Mouse (Mus musculus) adrenal gland, postnatal 14 days (tissue): ENCODE measurements around the gene Klhl2. TPM values are rescaled to one million over a fixed set of nuclear protein-coding genes. Genes with fewer than 3 reads are reported as not detected.

ENCODE experiments used
- DNase-seq: peaks from one replicate; pipeline ENCODE4 v3.0.0; 2021; ENCODE audit warnings: mixed read lengths
- total RNA-seq: library from RNA; stranded (reverse); gene quantifications from 2 replicates; pipeline ENCODE4 v1.2.3, GENCODE M21; 2021

The Klhl2 gene
- total RNA-seq, 1 experiment from 2014 or later, result 48.8 TPM

GRCm38 (mm10) chr8:64691591-64692401, 158.0 kb downstream of the Klhl2 start:
- no peak for DNase-seq

GRCm38 (mm10) chr8:64690845-64691244, 159.0 kb downstream of the Klhl2 start:
- no peak for DNase-seq

DNA sequence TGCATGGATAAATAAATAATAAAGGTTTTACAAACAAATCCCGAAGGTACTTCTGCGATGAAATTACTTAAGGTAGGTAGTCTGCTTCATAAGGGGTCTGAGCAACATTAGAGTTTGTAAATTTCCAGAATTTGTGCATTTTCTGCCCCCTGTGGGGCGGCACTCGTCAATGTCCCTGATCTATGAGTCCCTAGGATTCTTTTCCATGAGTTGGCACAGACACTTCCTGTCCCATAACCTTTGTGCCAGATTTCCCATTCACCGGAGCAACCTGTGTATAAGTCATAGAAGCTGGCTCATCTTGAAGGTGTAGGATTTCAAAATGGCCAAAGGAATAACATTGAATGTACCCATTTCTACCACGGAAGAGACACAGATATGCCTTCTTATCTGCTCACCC, 159.5 kb downstream of the Klhl2 start:
- no peak for DNase-seq

Other genes starting within 250 kb of the Klhl2 start
- gene Cpe, start 157.0 kb downstream of the Klhl2 start, total RNA-seq, result 437 and 476 TPM in 2 replicates
- gene Msmo1, start 116.2 kb downstream of the Klhl2 start, total RNA-seq, result 97.8 and 131 TPM in 2 replicates
- 35.3 TPM in 2 replicates for gene Tmem192, start 97.2 kb upstream of the Klhl2 start, total RNA-seq
- not detected in 2 replicates for gene Trim75, start 137.8 kb upstream of the Klhl2 start, total RNA-seq
- not detected in 2 replicates for gene Trim61, start 168.5 kb upstream of the Klhl2 start, total RNA-seq
- gene Trim60, start 168.6 kb upstream of the Klhl2 start, total RNA-seq, result not detected in 2 replicates
- not detected in 2 replicates for gene Apela, start 187.3 kb upstream of the Klhl2 start, total RNA-seq
- gene Gm10663, start 225.0 kb upstream of the Klhl2 start, total RNA-seq, result not detected in 2 replicates